Mouse (Mus musculus) adrenal gland, postnatal 10 days (tissue): Measurements from ENCODE around the gene Pigr. TPM values are rescaled to one million over a fixed set of nuclear protein-coding genes. Genes with fewer than 3 reads are reported as not detected.

Source experiments
- DNase-seq: peaks from one replicate; pipeline ENCODE4 v3.0.0; 2021; ENCODE audit warnings: mixed read lengths
- long read RNA-seq, 2 experiments: library from polyadenylated mRNA; stranded (forward); transcript quantifications; one replicate each; pipeline ENCODE4 v2.0.0; 2021
- total RNA-seq, 2 experiments: library from RNA; stranded (reverse); gene quantifications; 2 replicates each; pipeline ENCODE4 v1.2.3; 2021

Pigr gene
- 1 to 10 TPM; 1.1 to 1.3 TPM for total RNA-seq
- long read RNA-seq, experiment 1, result 0 reads
- long read RNA-seq, experiment 2, partial matches to known transcripts, result 0 of 1 reads
- long read RNA-seq, experiment 2, other reads (novel, unspliced or antisense), result 1 of 1 reads

GRCm38 (mm10) chr1:130826448-130826847 lies at the start of gene Pigr:
Gene Pigr (plus strand): TSS chr1:130826684.
- DNase-seq, result no peak

GRCm38 (mm10) chr1:130779867-130780266 lies 46.6 kb upstream of the Pigr start:
- no peak for DNase-seq

DNA sequence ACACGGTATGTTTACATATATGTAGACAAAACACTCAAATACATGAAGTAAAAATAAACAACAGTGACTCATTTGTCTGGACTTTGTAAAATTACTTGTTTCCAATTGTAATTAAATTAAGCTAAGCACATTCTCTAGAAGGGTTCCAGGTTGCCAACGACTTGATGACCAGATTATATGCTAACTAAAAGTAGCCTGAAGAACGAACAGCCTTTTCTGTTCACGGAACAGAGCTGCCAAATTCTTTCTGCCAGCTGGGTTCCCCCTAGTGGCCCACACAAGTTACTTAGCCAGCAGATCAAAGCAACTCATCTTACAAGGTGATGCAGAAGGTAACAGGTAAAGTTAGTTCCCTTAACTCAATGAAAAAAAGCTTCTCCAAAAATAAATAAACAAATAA lies 42.4 kb upstream of the Pigr start:
- peak; percentile 36 for DNase-seq

DNA sequence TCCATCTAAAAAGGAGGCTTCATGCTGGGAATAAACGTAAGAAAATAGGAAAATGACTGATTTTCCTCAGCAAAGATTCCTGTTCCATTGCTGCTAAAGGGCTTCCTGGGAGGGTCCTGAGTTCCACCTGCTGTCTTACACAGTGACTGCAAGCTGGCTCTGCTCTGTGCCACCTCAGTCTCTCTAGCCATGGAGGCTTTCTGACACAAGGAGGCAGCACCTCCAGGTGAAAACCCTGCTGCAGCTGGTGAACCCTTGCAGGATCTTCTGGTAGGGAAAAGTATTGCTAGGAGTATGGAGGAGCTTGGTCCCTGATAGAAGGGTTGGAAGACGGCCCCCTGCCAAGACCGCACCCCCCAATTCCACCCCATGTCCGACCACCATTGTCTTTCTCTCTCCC lies 39.5 kb upstream of the Pigr start:
- no peak for DNase-seq

DNA sequence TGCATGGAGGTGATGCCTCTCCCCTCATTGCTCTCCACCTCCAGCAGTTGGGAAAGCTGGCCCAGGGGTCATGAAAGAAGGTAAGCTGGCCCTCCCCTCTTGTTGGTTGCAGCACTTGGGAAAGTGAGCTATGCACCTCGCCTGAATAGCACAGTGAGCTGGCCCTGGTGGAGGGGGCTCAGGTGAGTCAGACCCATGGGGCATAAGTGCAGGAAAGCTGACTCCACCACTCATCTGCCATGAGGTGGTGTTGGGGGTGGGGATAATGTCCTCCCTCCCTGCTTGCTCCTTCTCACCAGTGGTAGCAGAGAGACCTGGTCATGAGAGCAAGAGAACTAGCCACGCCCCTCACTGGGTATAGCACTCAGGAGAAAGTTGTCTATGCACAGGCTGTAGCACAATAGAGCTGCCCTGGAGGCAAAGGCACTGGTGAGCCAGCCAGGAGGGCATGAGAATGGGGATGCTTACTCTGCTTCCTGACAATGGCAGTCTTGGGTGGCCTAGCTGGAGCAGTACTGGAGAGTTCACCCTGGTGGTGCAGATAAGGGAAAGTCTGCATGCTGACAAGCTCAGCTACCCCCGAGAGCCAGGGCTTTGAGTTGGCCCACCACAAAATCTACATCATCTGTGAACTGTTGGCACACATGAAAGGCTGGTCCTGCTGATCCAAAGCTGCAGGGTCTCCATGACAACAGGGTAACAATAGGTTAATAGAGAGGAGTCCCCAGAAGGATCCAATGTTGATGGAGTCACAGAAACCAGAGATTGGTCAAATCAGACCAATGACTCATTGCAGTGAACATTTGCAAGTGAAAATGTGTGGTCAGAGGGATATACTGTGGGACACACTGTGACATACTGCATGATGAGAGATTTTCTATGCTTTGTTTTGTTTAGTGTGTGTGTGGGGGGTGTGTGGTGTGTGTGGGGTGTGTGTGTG lies 36.7 kb upstream of the Pigr start:
- no peak for DNase-seq

DNA sequence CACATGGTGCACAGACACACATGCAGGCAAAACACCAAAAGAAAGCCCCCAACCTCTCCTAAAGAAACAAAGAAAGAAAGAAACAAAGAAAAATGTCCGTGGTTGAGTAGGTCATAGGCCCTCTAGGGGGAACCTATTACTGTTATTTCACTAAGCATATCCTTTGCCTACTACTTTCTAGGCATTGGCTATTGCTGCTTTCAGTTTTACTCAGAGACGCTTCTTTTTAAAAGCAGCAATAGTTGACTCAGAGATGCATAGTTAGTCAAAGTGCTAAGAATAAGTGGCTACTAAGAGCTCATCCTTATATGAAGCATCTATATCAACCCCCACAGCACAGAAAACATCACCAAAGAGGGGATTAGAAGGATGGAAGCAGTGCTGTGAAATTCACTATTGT lies 31.2 kb upstream of the Pigr start:
- no peak for DNase-seq

GRCm38 (mm10) chr1:130796967-130797684 lies 29.4 kb upstream of the Pigr start:
- DNase-seq, result peak; percentile 63

DNA sequence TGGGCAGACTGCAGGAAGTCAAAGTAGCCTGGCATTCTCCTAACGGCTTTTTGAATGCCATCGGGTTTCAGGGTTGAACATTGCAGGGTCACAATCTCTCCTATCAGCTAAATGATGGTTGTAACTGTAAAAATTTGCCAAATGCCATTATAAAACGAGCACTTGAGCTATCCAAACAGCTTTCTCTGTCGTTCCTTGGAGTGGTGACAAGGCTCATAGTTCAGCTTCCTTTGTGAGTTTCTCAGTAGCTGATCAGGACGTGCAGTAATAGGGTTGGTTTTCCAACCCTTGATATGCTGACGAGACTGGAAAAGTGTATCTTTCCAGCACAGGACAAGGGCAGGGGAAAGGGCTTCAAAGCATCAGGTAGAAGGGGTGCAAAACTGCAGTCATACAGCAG lies 28.4 kb upstream of the Pigr start:
- no peak for DNase-seq

DNA sequence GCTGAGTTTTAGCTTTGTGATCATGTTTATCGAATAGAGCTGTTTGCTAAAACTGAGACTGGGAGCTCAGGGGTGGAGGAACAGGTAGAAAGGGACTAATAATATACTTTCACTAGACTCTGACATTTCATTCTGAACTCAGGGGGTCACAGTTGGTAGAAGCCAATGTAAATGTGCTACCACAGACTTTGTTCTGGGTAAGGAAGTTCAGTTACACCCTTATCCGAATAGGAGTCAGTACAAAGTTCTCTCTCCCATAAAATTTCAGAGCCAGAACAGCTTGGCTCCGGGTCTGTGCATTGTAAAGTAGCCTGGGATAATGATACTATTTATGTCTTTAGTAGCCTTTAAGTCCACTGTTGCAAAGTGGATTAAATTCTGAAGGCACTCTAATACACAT lies 27.9 kb upstream of the Pigr start:
- DNase-seq, result no peak

DNA sequence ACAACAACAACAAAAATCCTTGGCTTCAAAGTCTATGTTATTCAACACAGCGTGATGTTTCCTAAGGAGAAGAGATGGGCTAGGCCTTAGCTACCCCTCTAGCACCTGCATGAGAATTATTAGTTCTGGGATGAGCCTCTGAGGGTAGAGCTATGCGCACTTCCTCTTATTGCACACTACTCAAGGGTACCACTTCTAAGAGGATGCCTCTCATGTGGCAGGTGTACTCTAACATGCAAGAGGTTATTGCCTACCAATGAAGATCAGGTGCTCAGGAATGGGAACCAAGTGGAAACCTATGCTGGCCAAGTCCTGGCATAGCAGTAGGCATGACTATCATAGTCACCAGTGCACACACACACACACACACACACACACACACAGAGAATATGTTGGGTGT lies 27.1 kb upstream of the Pigr start:
- DNase-seq, result no peak

GRCm38 (mm10) chr1:130800602-130801001 lies 25.9 kb upstream of the Pigr start, which contains the start of gene Fcamr:
Gene Fcamr (plus strand): TSS chr1:130800902.
- no peak for DNase-seq

GRCm38 (mm10) chr1:130801511-130801910 lies 25.0 kb upstream of the Pigr start:
- DNase-seq, result no peak

DNA sequence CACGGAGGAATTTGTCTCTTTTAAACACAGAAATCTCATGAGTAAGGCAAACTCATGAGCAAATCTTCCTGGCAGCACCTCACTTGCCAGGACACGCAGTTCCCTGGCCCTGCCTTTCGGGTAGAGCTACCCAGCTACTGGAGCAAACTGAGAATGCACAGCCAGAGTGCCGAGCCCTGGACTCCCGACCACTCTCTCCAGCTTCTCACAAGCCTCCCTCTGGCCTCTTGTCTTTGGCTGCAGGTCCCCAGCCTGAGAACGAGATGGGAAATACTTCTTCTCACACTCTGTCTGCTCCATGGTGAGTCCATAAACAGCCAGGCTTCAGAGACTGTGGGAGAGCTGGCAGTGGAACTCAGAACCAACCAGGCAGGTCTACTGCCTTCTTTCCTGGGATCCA lies 23.5 kb upstream of the Pigr start:
- no peak for DNase-seq

GRCm38 (mm10) chr1:130804279-130804678 lies 22.2 kb upstream of the Pigr start:
- no peak for DNase-seq

GRCm38 (mm10) chr1:130810906-130811305 lies 15.6 kb upstream of the Pigr start:
- no peak for DNase-seq

DNA sequence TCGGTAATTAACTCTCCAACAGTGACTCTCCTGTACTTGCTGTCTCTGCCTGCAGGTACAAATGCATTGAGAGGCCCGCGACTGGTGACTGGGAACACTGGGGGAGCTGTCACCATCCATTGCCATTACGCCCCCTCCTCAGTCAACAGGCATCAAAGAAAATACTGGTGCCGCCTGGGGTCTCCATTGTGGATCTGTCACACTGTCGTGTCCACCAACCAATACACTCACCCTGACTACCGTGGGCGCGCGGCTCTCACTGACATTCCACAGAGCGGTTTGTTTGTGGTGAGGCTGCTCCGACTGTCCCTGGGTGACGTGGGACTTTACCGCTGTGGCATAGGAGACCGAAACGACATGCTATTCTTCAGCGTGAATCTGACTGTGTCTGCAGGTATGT lies 15.2 kb upstream of the Pigr start:
- DNase-seq, result no peak

GRCm38 (mm10) chr1:130819737-130820136 lies 6.7 kb upstream of the Pigr start:
- no peak for DNase-seq

DNA sequence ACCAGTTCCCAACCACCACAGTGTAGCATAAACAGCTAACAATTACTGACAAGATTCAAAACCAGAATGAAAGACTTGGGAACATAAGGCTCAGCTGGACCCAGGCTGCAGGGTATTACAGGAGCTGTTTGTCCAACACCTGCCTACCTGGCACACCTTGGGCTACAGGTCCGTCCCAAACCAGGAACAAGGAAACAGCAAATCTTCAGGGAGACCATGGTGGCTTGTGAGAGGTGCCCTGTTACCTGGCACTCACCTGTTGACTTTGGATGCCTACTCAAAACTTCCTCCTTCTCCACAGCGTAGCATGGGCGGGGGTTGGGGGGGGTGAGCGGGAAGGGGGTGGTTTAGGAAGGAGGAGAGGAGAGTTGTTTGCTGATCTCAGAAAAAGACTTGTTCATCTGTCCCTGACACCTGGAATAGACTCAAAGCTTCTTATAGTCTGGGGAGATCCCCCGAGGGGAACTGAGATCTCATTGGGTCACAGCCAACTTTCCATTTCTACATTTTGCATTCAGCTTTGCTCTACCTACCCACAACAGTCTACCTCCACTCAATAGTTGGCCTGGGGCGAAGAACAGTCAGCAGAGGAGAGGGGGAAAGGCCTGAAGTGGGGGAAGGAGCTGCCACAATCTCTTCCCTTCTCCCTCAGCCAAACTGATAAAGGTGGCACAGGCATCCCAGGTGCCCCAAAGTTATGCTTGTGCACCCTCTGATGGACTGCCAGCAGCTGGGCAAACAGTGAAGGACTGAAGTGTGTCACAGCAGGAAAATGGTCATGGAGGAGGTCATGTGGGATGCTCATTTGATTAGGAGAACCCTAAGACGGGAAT lies 6.0 kb upstream of the Pigr start:
- DNase-seq, result no peak

DNA sequence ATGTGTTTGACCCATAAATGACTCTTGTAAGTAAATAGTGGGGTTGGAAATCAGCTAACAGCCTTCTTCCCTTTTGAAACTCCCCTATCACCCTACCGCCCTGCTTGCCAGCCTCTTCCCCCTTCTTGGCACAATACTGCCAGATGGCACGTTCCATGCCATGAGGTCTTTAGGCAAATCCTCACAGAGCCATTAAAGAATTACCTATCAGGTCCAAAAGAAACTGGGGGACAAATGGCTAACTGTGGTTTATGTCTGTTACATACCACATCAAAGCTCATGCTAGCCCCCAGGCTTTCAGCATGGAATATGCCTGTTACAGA lies 5.4 kb upstream of the Pigr start:
- no peak for DNase-seq

DNA sequence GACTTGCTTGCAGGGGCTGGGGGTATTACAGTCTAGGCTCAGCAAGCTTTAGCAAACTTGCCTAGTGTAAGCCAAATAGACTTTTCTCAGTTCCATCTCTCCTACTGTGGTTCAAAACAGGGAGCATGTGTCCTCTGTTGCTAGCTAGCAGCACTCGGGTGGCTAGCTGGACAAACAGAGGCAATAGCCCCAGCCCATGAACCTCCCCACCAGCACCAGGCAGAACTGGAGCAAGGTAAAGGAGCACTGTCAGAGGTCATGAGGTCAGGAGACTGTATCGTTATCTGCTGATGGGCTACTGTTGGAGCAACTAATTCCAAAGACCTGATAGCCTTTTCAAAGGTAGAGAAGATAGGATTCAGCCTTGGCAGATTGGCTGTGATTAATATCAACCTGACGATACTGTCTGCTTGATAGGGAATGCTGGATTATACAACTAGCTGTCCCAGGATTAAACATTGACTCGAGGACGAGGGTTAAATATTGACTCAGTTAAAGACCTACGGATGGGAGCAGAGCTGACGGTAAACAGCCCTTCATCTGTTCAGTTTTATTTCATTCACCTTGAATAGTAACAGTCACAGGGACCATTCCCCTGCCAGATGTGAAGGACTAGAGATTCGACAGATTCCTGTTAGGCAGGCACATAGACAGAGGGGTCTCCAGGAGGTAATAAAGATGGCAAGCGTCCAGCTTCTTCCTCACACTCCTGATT lies 4.4 kb upstream of the Pigr start:
- no peak for DNase-seq

GRCm38 (mm10) chr1:130828656-130829055 lies 2.2 kb downstream of the Pigr start:
- no peak for DNase-seq
